Mouse (Mus musculus) neural tube, embryonic 15.5 days (tissue): ENCODE results near the gene Esp18. TPM values are rescaled to one million over a fixed set of nuclear protein-coding genes. Genes with fewer than 3 reads are reported as not detected.

ENCODE experiments used
- ATAC-seq: fragments of 200-750 bp; cut with Nextera tagmentation; 2 replicates; pipeline ENCODE4 v1.8.0; 2017; ENCODE audit warnings: mild to moderate bottlenecking, moderate TSS enrichment, moderate library complexity; ENCODE audit not compliant: low FRiP score
- H3K27ac ChIP-seq: fragments of 300-500 bp; sonication (generic); replicated peaks from 2 replicates; pipeline ENCODE4 v1.5.1; 2015; ENCODE audit warnings: mild to moderate bottlenecking, inconsistent platforms
- H3K27me3 ChIP-seq: fragments of 300-500 bp; sonication (generic); replicated peaks from 2 replicates; pipeline ENCODE4 v1.6.1; 2015; ENCODE audit warnings: inconsistent platforms
- H3K36me3 ChIP-seq: fragments of 300-500 bp; sonication (generic); 2 replicates; pipeline ENCODE4 v1.6.1; 2015; ENCODE audit warnings: inconsistent platforms
- H3K4me1 ChIP-seq: fragments of 300-500 bp; sonication (generic); 2 replicates; pipeline ENCODE4 v1.6.1; 2015; ENCODE audit warnings: inconsistent platforms
- H3K4me2 ChIP-seq: fragments of 300-500 bp; sonication (generic); 2 replicates; pipeline ENCODE4 v1.6.1; 2015; ENCODE audit warnings: inconsistent platforms, mild to moderate bottlenecking, moderate library complexity
- H3K4me3 ChIP-seq: fragments of 300-500 bp; sonication (generic); replicated peaks from 2 replicates; pipeline ENCODE4 v1.5.1; 2015; ENCODE audit warnings: mild to moderate bottlenecking, inconsistent platforms
- H3K9ac ChIP-seq: fragments of 300-500 bp; sonication (generic); replicated peaks from 2 replicates; pipeline ENCODE4 v1.6.1; 2015; ENCODE audit warnings: mild to moderate bottlenecking, inconsistent platforms
- H3K9me3 ChIP-seq: fragments of 300-500 bp; sonication (generic); replicated peaks from 2 replicates; pipeline ENCODE4 v1.6.1; 2016; ENCODE audit warnings: inconsistent platforms
- WGBS: fragments of 180-500 bp; shearing (Covaris S2); methylation state at CpG from one replicate; pipeline ENCODE4 v1.1.7; 2015; ENCODE audit warnings: mixed read lengths; 5-methylcytosine and 5-hydroxymethylcytosine counted together
- microRNA-seq: library from miRNA; unstranded; fragments of <30 nt; microRNA quantifications from one replicate; pipeline ENCODE4, GENCODE M21; 2017
- polyA plus RNA-seq: library from polyadenylated mRNA; unstranded; fragments of >200 nt; fragmentation: Nextera tagmentation; extraction: Ambion mirVana; gene quantifications from 2 replicates; pipeline ENCODE4 v1.2.1, GENCODE M21; 2015

Esp18 gene
- polyA plus RNA-seq = not detected in 2 replicates

DNA sequence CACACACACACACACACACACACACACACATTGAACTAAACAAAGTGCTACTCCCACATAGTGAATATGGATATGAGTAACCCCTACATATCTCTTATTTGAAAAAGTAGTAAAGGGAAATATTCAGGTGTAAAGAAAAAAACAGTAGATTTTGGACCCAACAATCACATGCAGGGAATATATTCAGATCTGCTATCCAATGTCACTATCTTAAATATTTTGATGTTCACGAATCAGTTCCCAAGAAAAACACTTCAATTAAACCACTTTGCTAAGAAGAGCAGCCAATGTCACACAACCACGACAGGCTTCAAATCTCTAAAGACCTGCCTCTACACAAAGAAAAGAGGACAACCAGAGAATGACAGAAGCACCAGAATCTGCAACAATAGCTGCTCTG, at the start of gene Esp18:
Gene Esp18 (plus strand): TSS at position 301 of the 400 bp plus-strand sequence.
- 73% methylated on average over 2 of the region's 2 CpGs for WGBS
- Histone ChIP-seq H3K9me3 (no peaks in the 10 kb centered on the region), H3K27ac (no peak within 1 kb of the TSS), H3K9ac (no peak within 1 kb of the TSS), H3K36me3 (no peaks in the 10 kb centered on the region), H3K27me3 (no peaks in the 10 kb centered on the region), H3K4me3 (no peak within 1 kb of the TSS), H3K4me1 (no peaks in the 10 kb centered on the region), H3K4me2 (no peak within 1 kb of the TSS)
- ATAC-seq = no peak

DNA sequence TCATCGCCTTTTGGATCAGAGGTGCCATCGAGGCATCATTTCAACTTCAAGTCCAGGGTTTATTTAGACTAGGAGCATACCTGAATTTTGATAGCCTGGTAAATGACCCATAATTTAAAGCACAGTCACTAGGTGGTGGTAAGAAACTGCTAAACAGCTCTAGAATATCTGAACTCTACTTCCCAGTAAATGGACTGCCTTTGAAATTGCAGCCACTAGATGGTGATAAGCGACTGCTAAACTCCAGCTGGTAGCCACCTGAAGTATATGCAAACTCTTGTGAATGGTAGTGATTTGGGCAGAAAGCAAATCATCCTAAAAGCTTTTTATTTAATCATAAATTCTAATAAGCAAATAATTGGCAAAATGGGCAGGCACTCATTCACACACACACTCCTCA, 42.8 kb upstream of the Esp18 start:
- no peaks in the 10 kb centered on the region for H3K27me3 ChIP-seq
- no peak overlapping the region for H3K4me2 ChIP-seq
- no peak overlapping the region for H3K9ac ChIP-seq
- ATAC-seq = no peak
- WGBS = 68% methylated on average over 3 of the region's 3 CpGs
- no peaks in the 10 kb centered on the region for H3K4me1 ChIP-seq
- no peak overlapping the region for H3K27ac ChIP-seq
- H3K9me3 ChIP-seq = peaks cover 7% of the 10 kb centered on the region; the same call in 1 of the 2 replicates
- H3K4me3 ChIP-seq = no peak overlapping the region
- H3K36me3 ChIP-seq = no peaks in the 10 kb centered on the region

Small RNA genes lying within 50 kb of the gene (microRNA-seq; reads per million reads assigned to microRNA genes)
- gene Gm26429 = not detected

Other genes starting within 250 kb of the Esp18 start
- gene Esp16, start 129.8 kb downstream of the Esp18 start, polyA plus RNA-seq = not detected in 2 replicates
- not detected in 2 replicates for gene Esp15, start 234.6 kb downstream of the Esp18 start, polyA plus RNA-seq